Mouse (Mus musculus) embryonic facial prominence, embryonic 13.5 days (tissue): ENCODE results near the gene Psme4. TPM values are rescaled to one million over a fixed set of nuclear protein-coding genes. Genes with fewer than 3 reads are reported as not detected.
A peak's percentile ranks its signal among the peaks of the same experiment; 100 is the strongest.

Experiments used
- ATAC-seq: fragments of 200-750 bp; cut with Nextera tagmentation; 2 replicates; pipeline ENCODE4 v1.8.0; 2017; ENCODE audit warnings: low read depth; ENCODE audit not compliant: insufficient number of reproducible peaks, insufficient read depth, low FRiP score, low TSS enrichment
- H3K27ac ChIP-seq: fragments of 300-500 bp; sonication (generic); 2 replicates; pipeline ENCODE4 v1.5.1; 2015; ENCODE audit warnings: moderate library complexity, mild to moderate bottlenecking, inconsistent platforms
- H3K27me3 ChIP-seq: fragments of 300-500 bp; sonication (generic); 2 replicates; pipeline ENCODE4 v1.6.1; 2015; ENCODE audit warnings: mild to moderate bottlenecking, inconsistent platforms
- H3K36me3 ChIP-seq: fragments of 300-500 bp; sonication (generic); 2 replicates; pipeline ENCODE4 v1.6.1; 2015; ENCODE audit warnings: mild to moderate bottlenecking, inconsistent platforms
- H3K4me1 ChIP-seq: fragments of 300-500 bp; sonication (generic); 2 replicates; pipeline ENCODE4 v1.6.1; 2015; ENCODE audit warnings: inconsistent platforms
- H3K4me2 ChIP-seq: fragments of 300-500 bp; sonication (generic); 2 replicates; pipeline ENCODE4 v1.6.1; 2015; ENCODE audit warnings: moderate library complexity, mild to moderate bottlenecking, inconsistent platforms
- H3K4me3 ChIP-seq: fragments of 300-500 bp; sonication (generic); 2 replicates; pipeline ENCODE4 v1.5.1; 2015; ENCODE audit warnings: mild to moderate bottlenecking, inconsistent platforms
- H3K9ac ChIP-seq: fragments of 300-500 bp; sonication (generic); 2 replicates; pipeline ENCODE4 v1.6.1; 2015; ENCODE audit warnings: mild to moderate bottlenecking, inconsistent platforms
- H3K9me3 ChIP-seq: fragments of 300-500 bp; sonication (generic); 2 replicates; pipeline ENCODE4 v1.6.1; 2016; ENCODE audit warnings: inconsistent platforms
- WGBS: fragments of 180-500 bp; shearing (Covaris S2); methylation state at CpG from one replicate; pipeline ENCODE4 v1.1.7; 2015; ENCODE audit warnings: mixed read lengths; 5-methylcytosine and 5-hydroxymethylcytosine counted together
- polyA plus RNA-seq: library from polyadenylated mRNA; unstranded; fragments of >200 nt; fragmentation: Nextera tagmentation; extraction: Ambion mirVana; gene quantifications from 2 replicates; pipeline ENCODE4 v1.2.1, GENCODE M21; 2015

Psme4 gene
- polyA plus RNA-seq, 1 experiment from 2014 or later = 25.0 TPM

- Histone ChIP-seq H3K4me2 (no peak overlapping the region), H3K4me3 (no peak overlapping the region), H3K27ac (no peak overlapping the region), H3K4me1 (no peaks in the 10 kb centered on the region), H3K9me3 (no peaks in the 10 kb centered on the region), H3K27me3 (no peaks in the 10 kb centered on the region), H3K9ac (no peak overlapping the region), H3K36me3 (no peaks in the 10 kb centered on the region)
- ATAC-seq = no peak
- 72% methylated on average over 1 of the region's 1 CpGs for WGBS
Observed at GRCm38 (mm10) chr11:30761891-30762290, 9.6 kb upstream of the Psme4 start.

GRCm38 (mm10) chr11:30765076-30765475 is 6.5 kb upstream of the Psme4 start:
- no peak for ATAC-seq
- 85% methylated on average over 1 of the region's 1 CpGs for WGBS
- Histone ChIP-seq H3K9ac (no peak overlapping the region), H3K4me3 (no peak overlapping the region), H3K36me3 (no peaks in the 10 kb centered on the region), H3K27ac (no peak overlapping the region), H3K4me2 (no peak overlapping the region), H3K4me1 (no peaks in the 10 kb centered on the region), H3K27me3 (no peaks in the 10 kb centered on the region), H3K9me3 (no peaks in the 10 kb centered on the region)

GRCm38 (mm10) chr11:30770817-30771216 is 709 bp upstream of the Psme4 start:
- Histone ChIP-seq H3K4me2 (peak overlapping the region; percentile 73), H3K4me1 (peaks cover 7% of the 10 kb centered on the region; the same call in 1 of the 2 replicates), H3K27me3 (no peaks in the 10 kb centered on the region), H3K9me3 (no peaks in the 10 kb centered on the region), H3K4me3 (peak overlapping the region; percentile 89), H3K27ac (peak overlapping the region; percentile 94), H3K9ac (peak overlapping the region; percentile 95), H3K36me3 (no peaks in the 10 kb centered on the region)
- no peak for ATAC-seq
- whole genome bisulfite sequencing = 74% methylated on average over 3 of the region's 3 CpGs

GRCm38 (mm10) chr11:30771904-30772581 is 517 bp downstream of the Psme4 start:
- Histone ChIP-seq H3K9ac (peak overlapping the region; percentile 95), H3K36me3 (no peaks in the 10 kb centered on the region), H3K27me3 (no peaks in the 10 kb centered on the region), H3K4me1 (peaks cover 7% of the 10 kb centered on the region; the same call in 1 of the 2 replicates), H3K4me2 (peak overlapping the region; percentile 73), H3K27ac (peak overlapping the region; percentile 94), H3K9me3 (no peaks in the 10 kb centered on the region), H3K4me3 (peak overlapping the region; percentile 89)
- 0% methylated on average over 52 of the region's 64 CpGs for WGBS
- peak; percentile 80 for ATAC-seq

GRCm38 (mm10) chr11:30772777-30773417 is 1.4 kb downstream of the Psme4 start:
- Histone ChIP-seq H3K4me3 (peak overlapping the region; percentile 89), H3K4me2 (peak overlapping the region; percentile 73), H3K4me1 (peaks cover 7% of the 10 kb centered on the region; the same call in 1 of the 2 replicates), H3K9ac (peak overlapping the region; percentile 95), H3K27me3 (no peaks in the 10 kb centered on the region), H3K36me3 (no peaks in the 10 kb centered on the region), H3K27ac (no peak overlapping the region), H3K9me3 (no peaks in the 10 kb centered on the region)
- WGBS = 3% methylated on average over 21 of the region's 21 CpGs
- no peak for ATAC-seq

GRCm38 (mm10) chr11:30774638-30775037 is 3.1 kb downstream of the Psme4 start:
- Histone ChIP-seq H3K4me3 (no peak overlapping the region), H3K27me3 (no peaks in the 10 kb centered on the region), H3K9ac (no peak overlapping the region), H3K4me2 (no peak overlapping the region), H3K36me3 (no peaks in the 10 kb centered on the region), H3K9me3 (no peaks in the 10 kb centered on the region), H3K4me1 (peaks cover 13% of the 10 kb centered on the region; the same call in 1 of the 2 replicates), H3K27ac (no peak overlapping the region)
- no peak for ATAC-seq
- 83% methylated on average over 1 of the region's 1 CpGs for WGBS

- WGBS = 85% methylated on average over 4 of the region's 4 CpGs
- Histone ChIP-seq H3K9ac (no peak overlapping the region), H3K4me2 (no peak overlapping the region), H3K27ac (no peak overlapping the region), H3K27me3 (no peaks in the 10 kb centered on the region), H3K4me3 (no peak overlapping the region), H3K9me3 (no peaks in the 10 kb centered on the region), H3K4me1 (peaks cover 13% of the 10 kb centered on the region; the same call in 1 of the 2 replicates), H3K36me3 (no peaks in the 10 kb centered on the region)
- no peak for ATAC-seq
Observed at GRCm38 (mm10) chr11:30777498-30777897, 6.0 kb downstream of the Psme4 start.

- no peaks in the 10 kb centered on the region for H3K27me3 ChIP-seq
- ATAC-seq = no peak
- no peak overlapping the region for H3K27ac ChIP-seq
- no peaks in the 10 kb centered on the region for H3K9me3 ChIP-seq
- H3K4me1 ChIP-seq = peaks cover 7% of the 10 kb centered on the region; the same call in 1 of the 2 replicates
- no peak overlapping the region for H3K4me2 ChIP-seq
- H3K9ac ChIP-seq = no peak overlapping the region
- 88% methylated on average over 2 of the region's 2 CpGs for WGBS
- no peaks in the 10 kb centered on the region for H3K36me3 ChIP-seq
- no peak overlapping the region for H3K4me3 ChIP-seq
Observed at GRCm38 (mm10) chr11:30780893-30781292, 9.4 kb downstream of the Psme4 start.

GRCm38 (mm10) chr11:30781612-30782011 is 10.1 kb downstream of the Psme4 start:
- WGBS = 59% methylated on average over 1 of the region's 1 CpGs

GRCm38 (mm10) chr11:30785497-30785896 is 14.0 kb downstream of the Psme4 start:
- Histone ChIP-seq H3K27ac (peak overlapping the region; percentile 51), H3K4me1 (no peaks in the 10 kb centered on the region), H3K4me2 (no peak overlapping the region), H3K4me3 (no peak overlapping the region), H3K9ac (no peak overlapping the region), H3K36me3 (no peaks in the 10 kb centered on the region), H3K9me3 (no peaks in the 10 kb centered on the region), H3K27me3 (no peaks in the 10 kb centered on the region)
- 49% methylated on average over 3 of the region's 3 CpGs for WGBS
- ATAC-seq = no peak

More at GRCm38 (mm10) chr11:30781612-30782011, 10.1 kb downstream of the Psme4 start:
- Histone ChIP-seq H3K9ac (no peak overlapping the region), H3K9me3 (no peaks in the 10 kb centered on the region), H3K27me3 (no peaks in the 10 kb centered on the region), H3K27ac (no peak overlapping the region), H3K4me3 (no peak overlapping the region), H3K4me2 (no peak overlapping the region), H3K4me1 (peaks cover 7% of the 10 kb centered on the region; the same call in 1 of the 2 replicates), H3K36me3 (no peaks in the 10 kb centered on the region)
- ATAC-seq = no peak

GRCm38 (mm10) chr11:30786230-30786983 is 14.9 kb downstream of the Psme4 start:
- H3K27ac ChIP-seq = no peak overlapping the region
- H3K36me3 ChIP-seq = no peaks in the 10 kb centered on the region
- no peaks in the 10 kb centered on the region for H3K9me3 ChIP-seq
- H3K27me3 ChIP-seq = no peaks in the 10 kb centered on the region
- 84% methylated on average over 7 of the region's 7 CpGs for WGBS
- H3K9ac ChIP-seq = no peak overlapping the region
- no peak overlapping the region for H3K4me2 ChIP-seq
- no peak overlapping the region for H3K4me3 ChIP-seq
- ATAC-seq = no peak
- no peaks in the 10 kb centered on the region for H3K4me1 ChIP-seq
